Mouse (Mus musculus): Measurements from ENCODE around the gene Mcm3ap. TPM values are rescaled to one million over a fixed set of nuclear protein-coding genes. Genes with fewer than 3 reads are reported as not detected.

The Mcm3ap gene
- total RNA-seq, 2 experiments from 2014 or later: 34.4 to 36.0 TPM

GRCm38 (mm10) chr10:76489205-76489604 lies 20.5 kb downstream of the Mcm3ap start:
- intact Hi-C loops (cut with DNase I): no loop called here
- no peak for DNase-seq

GRCm38 (mm10) chr10:76493527-76493926 lies 24.8 kb downstream of the Mcm3ap start:
- intact Hi-C loops (cut with DNase I): no loop called here
- no peak for DNase-seq

- DNase-seq: peak in 1 of 2 experiments; percentile 11
- intact Hi-C loops (cut with DNase I): no loop called here
Measured at GRCm38 (mm10) chr10:76495501-76495900, 26.8 kb downstream of the Mcm3ap start.

- intact Hi-C loops (cut with DNase I): no loop called here
- DNase-seq: peak; percentile 26 to 28
Measured at GRCm38 (mm10) chr10:76496366-76496765, 27.6 kb downstream of the Mcm3ap start.

GRCm38 (mm10) chr10:76497522-76497921 lies 28.8 kb downstream of the Mcm3ap start:
- no peak for DNase-seq
- intact Hi-C loops (cut with DNase I): no loop called here

GRCm38 (mm10) chr10:76504271-76504943 lies 35.7 kb downstream of the Mcm3ap start:
- no peak for DNase-seq
- intact Hi-C loops (cut with DNase I): no loop called here

- no peak for DNase-seq
- intact Hi-C loops (cut with DNase I): no loop called here
Measured at GRCm38 (mm10) chr10:76505865-76506264, 37.1 kb downstream of the Mcm3ap start.

GRCm38 (mm10) chr10:76512965-76513583 lies 44.3 kb downstream of the Mcm3ap start:
- peak; percentile 85 to 93 for DNase-seq
- intact Hi-C loops (cut with DNase I): loop anchor here (2.0 kb wide), 1 partner anchor 222 kb away; no protein-coding TSS in a partner anchor

- no peak for DNase-seq
- intact Hi-C loops (cut with DNase I): loop anchor here (5.0 kb wide), 1 partner anchor 201 kb away; no protein-coding TSS in a partner anchor
Measured at GRCm38 (mm10) chr10:76530922-76531321, 62.2 kb downstream of the Mcm3ap start.

- intact Hi-C loops (cut with DNase I): loop anchor here (5.0 kb wide), 1 partner anchor 201 kb away; no protein-coding TSS in a partner anchor
Measured at GRCm38 (mm10) chr10:76531375-76531774, 62.6 kb downstream of the Mcm3ap start, which contains the start of gene Lss. Gene Lss (plus strand): TSS chr10:76531588.

GRCm38 (mm10) chr10:76531828-76532227 lies 63.1 kb downstream of the Mcm3ap start:
- intact Hi-C loops (cut with DNase I): loop anchor here (5.0 kb wide), 1 partner anchor 200 kb away; no protein-coding TSS in a partner anchor
- DNase-seq: no peak

More at GRCm38 (mm10) chr10:76531375-76531774, 62.6 kb downstream of the Mcm3ap start, which contains the start of gene Lss:
- peak; percentile 95 for DNase-seq

- intact Hi-C loops (cut with DNase I): no loop called here
- no peak for DNase-seq
Measured at GRCm38 (mm10) chr10:76535526-76535925, 66.8 kb downstream of the Mcm3ap start.

GRCm38 (mm10) chr10:76537619-76538018 lies 68.9 kb downstream of the Mcm3ap start:
- intact Hi-C loops (cut with DNase I): no loop called here
- DNase-seq: no peak

GRCm38 (mm10) chr10:76541336-76542085 lies 72.8 kb downstream of the Mcm3ap start:
- intact Hi-C loops (cut with DNase I): no loop called here
- no peak for DNase-seq

GRCm38 (mm10) chr10:76542636-76543375 lies 74.1 kb downstream of the Mcm3ap start:
- no peak for DNase-seq
- intact Hi-C loops (cut with DNase I): no loop called here

- DNase-seq: no peak
- intact Hi-C loops (cut with DNase I): no loop called here
Measured at GRCm38 (mm10) chr10:76546566-76546965, 77.8 kb downstream of the Mcm3ap start.

- intact Hi-C loops (cut with DNase I): no loop called here
Measured at GRCm38 (mm10) chr10:76548218-76548617, 79.5 kb downstream of the Mcm3ap start.

GRCm38 (mm10) chr10:76550458-76550857 lies 81.7 kb downstream of the Mcm3ap start:
- peak in 1 of 2 experiments; percentile 21 for DNase-seq
- intact Hi-C loops (cut with DNase I): loop anchor here (2.0 kb wide), 2 partner anchors 72 to 184 kb away; partner anchors contain the start of gene Col6a2

More at GRCm38 (mm10) chr10:76548218-76548617, 79.5 kb downstream of the Mcm3ap start:
- no peak for DNase-seq

GRCm38 (mm10) chr10:76551556-76551955 lies 82.8 kb downstream of the Mcm3ap start:
- intact Hi-C loops (cut with DNase I): loop anchor here (2.0 kb wide), 2 partner anchors 71 to 183 kb away; partner anchors contain the start of gene Col6a2
- no peak for DNase-seq

- no peak for DNase-seq
- intact Hi-C loops (cut with DNase I): no loop called here
Measured at GRCm38 (mm10) chr10:76554061-76554460, 85.3 kb downstream of the Mcm3ap start.
